Mouse (Mus musculus): ENCODE data around the gene Arfrp1.

DNA sequence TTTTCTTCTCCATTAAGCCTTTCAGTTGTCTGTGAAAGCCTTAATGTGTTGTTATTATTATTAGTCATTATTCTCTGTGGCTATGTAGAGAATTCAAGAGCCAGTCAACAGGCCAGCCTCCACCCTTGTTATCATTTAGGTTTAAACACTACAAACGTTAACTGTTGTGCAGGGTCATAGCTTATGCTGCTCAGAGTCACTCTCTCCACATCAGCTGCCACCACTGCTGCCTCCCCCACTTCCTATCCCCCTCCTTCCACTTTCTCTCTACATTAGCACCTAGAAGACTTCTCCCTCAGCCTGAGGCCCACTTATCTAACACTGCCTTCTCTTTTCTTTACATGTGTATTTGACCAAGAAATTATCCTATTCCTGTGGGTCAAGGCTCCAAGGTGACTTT lies 36.3 kb upstream of the Arfrp1 start:
- TF ChIP-seq CTCF (IDR thresholded peaks at IDR 0.05; ENCODE audit: low read depth) (no peak), EP300 (IDR thresholded peaks at IDR 0.05; ENCODE audit: low read depth) (no peak)
